Mouse (Mus musculus) heart, adult 8-10 months (tissue): ENCODE measurements around the gene Spryd4. TPM values are rescaled to one million over a fixed set of nuclear protein-coding genes. Genes with fewer than 3 reads are reported as not detected.
"Not testable (repeated sequence)": the region's sequence is repeated elsewhere in the genome, so short reads cannot be mapped to it uniquely, and the experiment has no call there.

ENCODE experiments used
- DNase-seq: peaks from one replicate; pipeline ENCODE4 v3.0.0; 2022; ENCODE audit warnings: low spot score
- total RNA-seq, 4 experiments: library from RNA; stranded (reverse); gene quantifications; 2 replicates each; pipeline ENCODE4 v1.2.4; 2022

Spryd4 gene
- total RNA-seq, 4 experiments from 2014 or later, result 35.8 to 38.4 (median 37.6) TPM

DNA sequence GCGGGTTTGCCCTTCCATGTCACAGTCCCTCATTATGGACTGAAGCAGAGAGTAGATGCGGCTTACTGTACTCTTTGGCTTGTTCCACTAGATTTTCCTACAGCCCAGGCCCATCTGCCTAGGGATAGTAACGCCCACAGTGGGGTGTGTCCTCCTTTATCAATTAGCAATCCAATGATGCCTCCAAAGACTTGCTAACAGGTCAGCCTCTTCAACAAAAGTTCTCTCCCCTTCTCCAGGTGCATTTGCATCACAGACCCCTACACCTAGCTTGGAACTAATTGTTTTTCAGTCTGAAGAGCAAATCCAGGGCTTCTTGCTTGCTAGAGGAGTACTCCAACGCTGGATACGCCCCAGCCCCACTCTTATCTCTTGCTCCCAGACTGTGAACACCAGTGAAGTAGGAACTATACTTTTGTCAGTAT, 24.4 kb downstream of the Spryd4 start:
- no peak for DNase-seq

DNA sequence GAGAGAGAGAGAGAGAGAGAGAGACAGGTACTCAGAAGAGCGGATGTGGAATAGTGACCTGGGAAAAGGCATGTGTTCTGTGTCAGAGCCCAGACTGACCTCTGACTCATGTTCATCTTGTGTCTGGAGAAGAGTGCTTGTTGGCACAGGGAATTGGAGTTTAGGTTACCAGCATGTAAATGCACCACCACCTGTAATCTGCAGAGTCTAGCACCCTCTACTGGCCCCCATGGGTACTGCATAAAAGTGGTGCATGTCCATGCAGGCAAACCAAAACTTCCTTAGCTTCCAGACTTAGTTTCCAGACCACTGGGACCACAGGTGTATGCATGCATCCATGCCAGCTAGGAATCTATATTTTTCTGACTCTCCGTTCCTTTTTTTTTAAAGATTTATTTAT, 25.6 kb downstream of the Spryd4 start:
- peak; percentile 77 for DNase-seq

DNA sequence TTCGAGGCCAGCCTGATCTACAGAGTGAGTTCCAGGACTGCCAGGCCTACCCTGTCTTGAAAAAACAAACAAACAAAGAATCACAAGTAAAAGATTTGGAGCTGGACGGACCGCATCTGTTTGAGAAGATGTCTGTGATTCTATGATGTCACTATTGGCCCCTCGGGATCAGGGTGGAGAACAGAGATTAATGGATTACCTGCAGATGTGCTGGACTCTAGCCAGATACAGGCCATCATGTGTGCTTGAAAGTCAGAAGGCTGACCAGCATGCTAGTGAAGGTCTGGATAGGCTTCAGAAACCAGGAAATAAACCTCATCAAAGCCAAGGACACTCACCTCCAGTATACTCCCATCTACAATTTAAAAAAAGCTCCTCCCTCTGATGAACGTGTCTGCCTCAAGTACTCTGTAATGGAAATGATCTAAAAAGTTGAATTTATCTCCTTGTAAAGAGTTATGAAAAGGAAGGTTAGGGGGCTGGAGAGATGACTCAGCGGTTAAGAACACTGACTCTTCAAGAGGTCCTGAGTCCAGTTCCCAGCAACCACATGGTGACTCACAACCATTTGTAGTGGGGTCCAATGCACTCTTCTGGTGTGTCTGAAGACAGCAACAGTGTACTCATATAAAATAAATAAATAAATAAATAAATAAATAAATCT, 26.2 kb downstream of the Spryd4 start:
- DNase-seq, result no peak

DNA sequence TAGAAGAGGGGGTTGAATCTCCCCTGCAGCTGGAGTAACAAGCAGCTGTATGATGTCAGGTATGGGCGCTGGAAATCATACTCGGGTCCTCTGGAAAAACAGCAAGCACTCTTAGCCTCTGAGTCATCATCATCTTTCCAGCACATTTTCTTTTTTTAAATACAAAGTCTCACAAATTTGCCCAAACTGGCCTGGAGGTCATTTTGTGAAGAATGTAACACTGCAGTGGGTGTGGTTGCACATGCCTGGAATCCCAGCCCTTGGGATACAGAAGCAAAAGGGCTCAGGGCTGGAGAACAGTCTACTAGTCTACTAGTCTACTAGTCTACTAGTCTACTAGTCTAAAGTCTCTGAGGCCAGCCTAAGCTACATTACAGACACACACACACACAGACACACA, 27.3 kb downstream of the Spryd4 start:
- no peak for DNase-seq

DNA sequence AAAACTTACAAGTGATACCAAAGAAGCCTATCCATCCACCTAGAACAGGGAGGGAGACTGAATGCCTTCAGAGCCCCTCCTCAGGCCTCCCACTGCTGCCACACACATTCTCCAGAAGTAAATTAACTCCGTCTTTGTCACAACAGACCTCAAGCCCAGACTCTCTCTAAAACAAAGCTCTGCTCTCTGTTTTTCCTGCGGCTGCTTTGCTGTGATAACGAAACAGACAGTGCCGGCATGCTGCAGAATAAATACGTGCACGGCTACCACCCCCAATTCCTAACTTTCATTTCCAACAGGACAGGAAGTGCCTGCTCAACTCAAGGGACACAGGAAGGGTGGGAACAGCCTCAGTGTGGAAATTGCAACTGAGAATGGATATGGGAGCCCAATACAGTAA, 31.6 kb downstream of the Spryd4 start, which contains the start of gene Rbms2:
TSS of gene Rbms2 (minus strand) at position 309 of the 400 bp plus-strand sequence.
- peak; percentile 87 for DNase-seq

DNA sequence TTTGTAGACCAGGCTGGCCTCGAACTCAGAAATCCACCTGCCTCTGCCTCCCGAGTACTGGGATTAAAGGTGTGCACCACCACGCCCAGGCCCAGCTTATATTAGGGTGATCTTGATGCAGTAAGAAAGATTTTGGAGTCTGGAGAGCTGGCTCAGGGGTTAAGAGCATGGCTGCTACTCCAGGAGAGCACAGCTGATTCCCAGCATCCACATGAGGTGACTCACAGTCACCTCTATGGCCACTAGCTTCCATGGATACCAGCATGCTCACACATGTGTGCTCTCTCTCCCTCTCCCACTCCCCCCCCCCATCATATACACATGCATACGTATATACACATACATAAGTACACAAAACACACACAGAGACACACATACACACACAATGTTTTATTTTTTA, 34.3 kb downstream of the Spryd4 start:
- DNase-seq, result no peak

DNA sequence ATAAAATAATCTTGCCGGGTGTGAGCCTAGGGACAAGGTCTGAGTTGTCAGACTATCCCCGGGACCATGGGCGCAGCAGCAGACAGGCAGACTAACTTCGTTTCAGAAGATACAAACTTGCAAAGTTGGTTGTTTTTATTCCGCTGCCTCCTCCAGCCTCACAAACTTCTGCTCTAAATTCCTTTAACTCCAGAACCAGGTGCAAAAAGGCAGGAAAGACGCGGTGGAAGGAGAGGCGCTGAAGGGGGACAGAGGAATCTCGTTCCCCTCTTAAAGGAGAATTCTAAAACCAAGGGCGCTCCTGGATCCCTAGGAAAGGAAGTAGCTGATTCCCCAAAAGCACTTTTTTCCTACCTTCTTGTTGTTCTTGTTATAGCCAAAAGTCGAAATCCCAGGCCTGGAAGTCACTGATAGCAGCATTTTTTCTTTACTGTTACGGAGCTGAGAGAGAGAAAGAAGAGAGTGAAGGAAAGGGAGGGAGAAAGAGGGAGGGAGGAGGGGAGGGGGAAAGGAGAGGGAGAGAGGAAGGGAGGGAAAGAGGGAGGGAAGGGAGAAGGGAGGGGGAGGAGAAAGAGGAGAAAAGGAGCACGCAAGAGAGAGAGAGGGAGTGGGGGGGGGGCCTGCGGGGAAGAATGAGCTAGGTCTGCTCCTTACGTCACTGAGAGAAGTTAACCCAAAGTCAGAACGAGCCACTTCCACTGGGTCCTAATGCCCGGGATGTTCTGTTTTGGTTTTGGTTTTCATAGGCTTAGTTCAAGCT, 35.4 kb downstream of the Spryd4 start:
- DNase-seq, result peak; percentile 88

DNA sequence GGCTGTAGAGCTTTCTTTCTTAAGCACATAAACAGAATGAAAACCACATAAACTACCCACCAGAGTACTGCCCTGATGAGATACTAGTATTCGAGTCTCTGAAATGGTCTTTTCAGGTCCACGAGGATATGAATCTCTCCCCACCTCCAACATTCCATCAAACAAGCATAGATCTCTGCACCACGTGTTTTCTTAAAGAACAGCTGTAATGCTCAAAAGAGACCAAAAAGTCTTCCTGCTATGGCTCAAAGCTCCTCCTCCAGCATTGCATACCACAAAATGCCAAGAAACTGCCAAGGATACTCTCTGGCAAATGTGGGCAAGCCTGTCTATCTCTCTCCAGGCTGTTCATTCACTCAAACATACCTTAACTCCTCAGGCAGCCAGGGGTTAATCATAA, 36.3 kb downstream of the Spryd4 start:
- DNase-seq, result no peak

DNA sequence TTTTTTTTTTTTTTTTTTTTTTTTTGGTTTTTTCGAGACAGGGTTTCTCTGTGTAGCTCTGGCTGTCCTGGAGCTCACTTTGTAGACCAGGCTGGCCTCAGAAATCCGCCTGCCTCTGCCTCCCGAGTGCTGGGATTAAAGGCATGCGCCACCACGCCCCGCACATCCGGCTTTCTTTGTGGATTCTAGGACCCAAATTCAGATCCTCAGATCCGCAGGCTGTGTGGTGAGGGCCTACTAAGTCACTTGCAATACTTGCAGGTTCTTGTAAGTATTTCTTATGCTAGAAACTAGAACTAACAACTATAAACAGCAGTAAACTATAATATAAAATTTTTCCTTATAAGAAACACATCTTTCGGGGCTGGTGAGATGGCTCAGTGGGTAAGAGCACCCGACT, 40.3 kb downstream of the Spryd4 start:
- not testable (repeated sequence) for DNase-seq

DNA sequence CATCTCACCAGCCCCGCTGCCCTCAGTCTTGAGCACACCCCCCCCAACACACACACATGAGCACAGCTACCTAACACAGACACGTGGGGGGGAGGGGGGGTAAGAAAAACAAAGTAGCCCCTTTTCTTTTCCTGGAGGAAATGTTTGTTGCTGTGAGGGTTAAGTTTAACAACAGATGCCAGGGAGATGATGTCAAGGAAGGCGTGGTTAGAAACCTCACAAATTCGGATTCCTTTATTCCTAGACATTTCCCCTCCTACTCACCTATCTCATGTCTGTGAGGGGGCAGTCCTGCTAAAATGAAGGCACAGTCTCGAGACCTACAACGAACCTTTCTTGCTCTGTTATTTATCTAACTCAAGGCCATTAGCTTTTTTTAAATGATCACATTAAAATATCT, 44.5 kb downstream of the Spryd4 start:
- DNase-seq, result no peak

DNA sequence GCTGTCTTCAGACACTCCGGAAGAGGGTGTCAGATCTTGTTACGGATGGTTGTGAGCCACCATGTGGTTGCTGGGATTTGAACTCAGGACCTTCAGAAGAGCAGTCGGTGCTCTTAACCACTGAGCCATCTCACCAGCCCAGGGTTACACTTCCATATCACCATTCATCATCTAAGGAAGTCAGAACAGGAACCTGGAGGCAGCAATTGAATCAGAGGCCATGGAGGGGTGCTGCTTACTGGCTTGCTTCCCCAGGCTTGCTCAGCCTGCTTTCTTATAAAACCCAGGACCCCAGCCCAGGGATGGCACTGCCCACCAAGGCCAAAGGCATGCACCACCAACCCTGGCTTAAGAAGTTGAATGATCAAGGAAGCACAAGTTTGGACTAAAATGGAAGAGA, 45.9 kb downstream of the Spryd4 start:
- not testable (repeated sequence) for DNase-seq

Other genes starting within 250 kb of the Spryd4 start
- gene Hsd17b6, start 204.2 kb downstream of the Spryd4 start, total RNA-seq, result not detected
- 1 to 10 TPM; 1.5 to 2.2 (median 1.7) TPM for gene Prim1, start 196.6 kb downstream of the Spryd4 start, total RNA-seq
- gene Naca, start 176.2 kb downstream of the Spryd4 start, total RNA-seq, result 100 to 1,000 TPM; 503 to 580 (median 537) TPM
- gene Ptges3, start 152.9 kb downstream of the Spryd4 start, total RNA-seq, result 100 to 1,000 TPM in 1 of 4 experiments, 10 to 100 TPM in 3; 77.8 to 104 (median 91.6) TPM
- gene Atp5b, start 128.5 kb downstream of the Spryd4 start, total RNA-seq, result 1,000 to 10,000 TPM; 7,887 to 9,725 (median 8,934) TPM
- 10 to 100 TPM; 21.3 to 22.8 (median 22.1) TPM for gene Baz2a, start 120.2 kb downstream of the Spryd4 start, total RNA-seq
- gene Rbms2, start 31.5 kb downstream of the Spryd4 start, total RNA-seq, result 100 to 1,000 TPM in 3 of 4 experiments, 10 to 100 TPM in 1; 90.8 to 107 (median 104) TPM
- under 1 TPM; 0.38 to 0.60 (median 0.47) TPM for gene Gls2, start 17.4 kb downstream of the Spryd4 start, total RNA-seq
- not detected for gene Mip, start 14.0 kb upstream of the Spryd4 start, total RNA-seq
- gene Timeless, start 20.3 kb upstream of the Spryd4 start, total RNA-seq, result 1 to 10 TPM; 6.0 to 8.5 (median 7.7) TPM
- gene Apon, start 42.3 kb upstream of the Spryd4 start, total RNA-seq, result not detected
- gene Apof, start 56.9 kb upstream of the Spryd4 start, total RNA-seq, result not detected
- gene Stat2, start 58.8 kb upstream of the Spryd4 start, total RNA-seq, result 1 to 10 TPM; 7.1 to 9.5 (median 8.6) TPM
- under 1 TPM in 1 of 4 experiments, not detected in 3; 0.38 TPM for gene Il23a, start 86.9 kb upstream of the Spryd4 start, total RNA-seq
- gene Pan2, start 91.5 kb upstream of the Spryd4 start, total RNA-seq, result 1 to 10 TPM; 6.1 to 7.1 (median 6.5) TPM
- gene Cnpy2, start 110.7 kb upstream of the Spryd4 start, total RNA-seq, result 10 to 100 TPM; 54.6 to 73.4 (median 61.2) TPM
- 1,000 to 10,000 TPM in 3 of 4 experiments, 100 to 1,000 TPM in 1; 991 to 1,066 (median 1,045) TPM for gene Cs, start 125.9 kb upstream of the Spryd4 start, total RNA-seq
- 100 to 1,000 TPM; 365 to 443 (median 423) TPM for gene Coq10a, start 157.2 kb upstream of the Spryd4 start, total RNA-seq
- 10 to 100 TPM; 39.8 to 45.9 (median 44.0) TPM for gene Ankrd52, start 165.3 kb upstream of the Spryd4 start, total RNA-seq
- not detected for gene Slc39a5, start 189.4 kb upstream of the Spryd4 start, total RNA-seq
- gene Nabp2, start 199.7 kb upstream of the Spryd4 start, total RNA-seq, result 10 to 100 TPM; 44.8 to 50.8 (median 45.2) TPM
- gene Rnf41, start 199.8 kb upstream of the Spryd4 start, total RNA-seq, result 10 to 100 TPM; 16.2 to 17.6 (median 16.7) TPM
- 10 to 100 TPM; 76.2 to 83.2 (median 79.1) TPM for gene Smarcc2, start 247.4 kb upstream of the Spryd4 start, total RNA-seq